Mouse (Mus musculus): ENCODE measurements around the gene Kcnq1. TPM values are rescaled to one million over a fixed set of nuclear protein-coding genes. Genes with fewer than 3 reads are reported as not detected.

Gene Kcnq1
- total and polyA plus RNA-seq, 3 experiments, result 0.63 to 0.96 TPM; not detected in 1

- Histone ChIP-seq H3K36me3 (ENCODE audit: control insufficient read depth in 1 of 2, insufficient read depth in 2 of 2, low read length in 2 of 2) (peaks cover 0 to 3% of the 10 kb centered on the region in 2 experiments; a peak in 2 of 4 replicates), H3K9me3 (replicated peaks; ENCODE audit: insufficient read depth, low read length) (no peaks in the 10 kb centered on the region), H3K4me3 (ENCODE audit: control insufficient read depth in 1 of 2, insufficient read depth in 1 of 2, low read depth in 2 of 2, low read length in 2 of 2) (peak overlapping the region; percentile 43 to 66), H3K4me1 (ENCODE audit: control insufficient read depth in 1 of 2, insufficient read depth in 2 of 2, low read length in 2 of 2) (peaks cover 3 to 5% of the 10 kb centered on the region in 2 experiments; a peak in 2 of 4 replicates), H3K27ac (ENCODE audit: control insufficient read depth, low read depth, low read length) (no peak overlapping the region), H3K9ac (ENCODE audit: control insufficient read depth, low read depth, low read length, poor library complexity, severe bottlenecking) (peak overlapping the region; percentile 21; the same call in 1 of the 2 replicates), H3K27me3 (ENCODE audit: control insufficient read depth in 1 of 2, insufficient read depth in 2 of 2, low read length in 2 of 2) (peaks cover 0 to 2% of the 10 kb centered on the region in 2 experiments; a peak in 1 of 4 replicates), H3K79me2 (ENCODE audit: control insufficient read depth, insufficient read depth, low read length, poor library complexity) (no peaks in the 10 kb centered on the region)
- TF ChIP-seq MYC (IDR thresholded peaks at IDR 0.05; ENCODE audit: low read depth, low read length), result no peak
- no peak for TF ChIP-seq ELF1 (IDR thresholded peaks at IDR 0.05; ENCODE audit: low read depth, low read length)
- TF ChIP-seq SIN3A (IDR thresholded peaks at IDR 0.05; ENCODE audit: low read length), result 0 out of 2 replicates have a peak, but pooled peaks have one; percentile 28
- TF ChIP-seq RAD21 (IDR thresholded peaks at IDR 0.05; ENCODE audit: low read depth, low read length), result no peak
- DNase-seq (ENCODE audit: low read depth, low spot score), result peak; percentile 37
Observed at GRCm38 (mm10) chr7:143368267-143368643, 262.1 kb downstream of the Kcnq1 start.

DNA sequence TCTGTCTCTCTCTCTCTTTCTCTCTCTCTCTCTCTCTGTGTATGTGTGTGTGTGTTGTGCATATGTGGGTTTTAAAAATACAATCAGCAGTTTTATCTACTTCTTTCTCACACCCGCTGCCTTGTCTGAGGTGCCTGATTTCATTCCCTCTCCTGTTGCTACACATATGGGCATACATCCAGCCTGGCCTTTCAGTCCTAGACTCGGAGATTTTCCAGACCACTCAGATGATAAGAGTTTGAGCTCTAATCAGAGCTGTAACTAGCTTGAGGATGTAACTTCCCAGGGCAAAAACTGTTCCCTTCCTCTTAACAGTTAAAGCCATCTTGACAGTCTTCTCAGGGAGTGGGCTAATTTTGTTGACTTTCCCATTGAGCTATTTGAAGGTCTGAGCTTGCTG is 265.2 kb downstream of the Kcnq1 start:
- H3K27me3 ChIP-seq (ENCODE audit: control insufficient read depth in 1 of 2, insufficient read depth in 2 of 2, low read length in 2 of 2), result peaks cover 0 to 2% of the 10 kb centered on the region in 2 experiments; a peak in 1 of 4 replicates
- no peak overlapping the region for H3K9ac ChIP-seq (ENCODE audit: control insufficient read depth, low read depth, low read length, poor library complexity, severe bottlenecking)

GRCm38 (mm10) chr7:143373265-143373664 is 267.1 kb downstream of the Kcnq1 start:
- H3K4me3 ChIP-seq (ENCODE audit: control insufficient read depth in 1 of 2, insufficient read depth in 1 of 2, low read depth in 2 of 2, low read length in 2 of 2), result no peak overlapping the region
- peaks cover 0 to 2% of the 10 kb centered on the region in 2 experiments; a peak in 1 of 4 replicates for H3K27me3 ChIP-seq (ENCODE audit: control insufficient read depth in 1 of 2, insufficient read depth in 2 of 2, low read length in 2 of 2)
- H3K36me3 ChIP-seq (ENCODE audit: control insufficient read depth in 1 of 2, insufficient read depth in 2 of 2, low read length in 2 of 2), result peaks cover 0 to 2% of the 10 kb centered on the region in 2 experiments; a peak in 2 of 4 replicates
- no peaks in the 10 kb centered on the region for H3K79me2 ChIP-seq (ENCODE audit: control insufficient read depth, insufficient read depth, low read length, poor library complexity)
- no peak overlapping the region for H3K9ac ChIP-seq (ENCODE audit: control insufficient read depth, low read depth, low read length, poor library complexity, severe bottlenecking)
- H3K4me1 ChIP-seq (ENCODE audit: control insufficient read depth in 1 of 2, insufficient read depth in 2 of 2, low read length in 2 of 2), result no peaks in the 10 kb centered on the region
- DNase-seq (ENCODE audit: low read depth, low spot score), result no peak
- H3K27ac ChIP-seq (ENCODE audit: control insufficient read depth, low read depth, low read length), result no peak overlapping the region
- no peak for TF ChIP-seq MYB (IDR thresholded peaks at IDR 0.05; ENCODE audit: low read depth, low read length)
- no peak for TF ChIP-seq NRF1 (IDR thresholded peaks at IDR 0.05; ENCODE audit: insufficient read depth, low read depth, low read length, poor library complexity, severe bottlenecking)
- no peak for TF ChIP-seq ZNF384 (IDR thresholded peaks at IDR 0.05; ENCODE audit: low read depth, low read length)
- no peak for TF ChIP-seq MAFK (IDR thresholded peaks at IDR 0.05; ENCODE audit: borderline replicate concordance, low read depth, low read length)
- no peak for TF ChIP-seq TCF12 (IDR thresholded peaks at IDR 0.05; ENCODE audit: low read depth, low read length)
- TF ChIP-seq RCOR1 (IDR thresholded peaks at IDR 0.05; ENCODE audit: low read depth, low read length), result no peak
- no peak for TF ChIP-seq E2F4 (IDR thresholded peaks at IDR 0.05; ENCODE audit: borderline replicate concordance, low read depth, low read length)
- no peak for TF ChIP-seq NELFE (IDR thresholded peaks at IDR 0.05; ENCODE audit: low read depth, low read length)
- no peak for TF ChIP-seq TAL1 (IDR thresholded peaks at IDR 0.05; ENCODE audit: low read length)
- TF ChIP-seq USF1 (IDR thresholded peaks at IDR 0.05; ENCODE audit: low read depth, low read length), result no peak
- TF ChIP-seq SIN3A (IDR thresholded peaks at IDR 0.05; ENCODE audit: low read length), result no peak
- TF ChIP-seq MEF2A (IDR thresholded peaks at IDR 0.05; ENCODE audit: extremely low read depth, insufficient replicate concordance, low read depth, low read length, poor library complexity, severe bottlenecking), result no peak
- no peaks in the 10 kb centered on the region for H3K9me3 ChIP-seq (replicated peaks; ENCODE audit: insufficient read depth, low read length)

More for the DNA sequence above, 265.2 kb downstream of the Kcnq1 start:
- no peak for DNase-seq (ENCODE audit: low read depth, low spot score)
- no peak overlapping the region for H3K27ac ChIP-seq (ENCODE audit: control insufficient read depth, low read depth, low read length)
- H3K79me2 ChIP-seq (ENCODE audit: control insufficient read depth, insufficient read depth, low read length, poor library complexity), result no peaks in the 10 kb centered on the region
- no peaks in the 10 kb centered on the region for H3K4me1 ChIP-seq (ENCODE audit: control insufficient read depth in 1 of 2, insufficient read depth in 2 of 2, low read length in 2 of 2)
- no peaks in the 10 kb centered on the region for H3K9me3 ChIP-seq (replicated peaks; ENCODE audit: insufficient read depth, low read length)
- TF ChIP-seq SMC3 (IDR thresholded peaks at IDR 0.05; ENCODE audit: low read depth, low read length) (no peak), TBP (IDR thresholded peaks at IDR 0.05; ENCODE audit: low read depth, low read length) (no peak), POLR2AphosphoS2 (IDR thresholded peaks at IDR 0.05; ENCODE audit: low read length) (no peak), ZKSCAN1 (IDR thresholded peaks at IDR 0.05; ENCODE audit: low read depth, low read length) (no peak), TCF12 (IDR thresholded peaks at IDR 0.05; ENCODE audit: low read depth, low read length) (no peak), ZC3H11A (IDR thresholded peaks at IDR 0.05; ENCODE audit: low read depth, low read length) (no peak), RCOR1 (IDR thresholded peaks at IDR 0.05; ENCODE audit: low read depth, low read length) (no peak), ELF1 (IDR thresholded peaks at IDR 0.05; ENCODE audit: low read depth, low read length) (no peak), NELFE (IDR thresholded peaks at IDR 0.05; ENCODE audit: low read depth, low read length) (no peak), MAFK (IDR thresholded peaks at IDR 0.05; ENCODE audit: borderline replicate concordance, low read depth, low read length) (no peak), NRF1 (IDR thresholded peaks at IDR 0.05; ENCODE audit: insufficient read depth, low read depth, low read length, poor library complexity, severe bottlenecking) (no peak), RAD21 (IDR thresholded peaks at IDR 0.05; ENCODE audit: low read depth, low read length) (no peak), E2F4 (IDR thresholded peaks at IDR 0.05; ENCODE audit: borderline replicate concordance, low read depth, low read length) (no peak), CTCF (IDR thresholded peaks at IDR 0.05 in 2 of 3, conservative IDR thresholded peaks at IDR 0.05 in 1 of 3; ENCODE audit: control insufficient read depth in 1 of 3, insufficient read depth in 1 of 3, low read depth in 2 of 3, low read length in 3 of 3, poor library complexity in 1 of 3, severe bottlenecking in 1 of 3) (no peak), MXI1 (IDR thresholded peaks at IDR 0.05; ENCODE audit: low read depth, low read length) (no peak), UBTF (IDR thresholded peaks at IDR 0.05; ENCODE audit: borderline replicate concordance, insufficient read depth, low read depth, low read length) (no peak), MAX (IDR thresholded peaks at IDR 0.05; ENCODE audit: low read length) (no peak), CHD1 (IDR thresholded peaks at IDR 0.05; ENCODE audit: low read depth, low read length) (no peak), MYC (IDR thresholded peaks at IDR 0.05; ENCODE audit: low read depth, low read length) (no peak)
- no peak overlapping the region for H3K4me3 ChIP-seq (ENCODE audit: control insufficient read depth in 1 of 2, insufficient read depth in 1 of 2, low read depth in 2 of 2, low read length in 2 of 2)
- peaks cover 0 to 3% of the 10 kb centered on the region in 2 experiments; a peak in 2 of 4 replicates for H3K36me3 ChIP-seq (ENCODE audit: control insufficient read depth in 1 of 2, insufficient read depth in 2 of 2, low read length in 2 of 2)

Data from MEL (cell line).